Mouse (Mus musculus) layer of hippocampus, postnatal 25 days (tissue): ENCODE measurements around the gene Mttp. TPM values are rescaled to one million over a fixed set of nuclear protein-coding genes. Genes with fewer than 3 reads are reported as not detected.
"Not testable (repeated sequence)": the region's sequence is repeated elsewhere in the genome, so short reads cannot be mapped to it uniquely, and the experiment has no call there.

Experiments used
- DNase-seq, 2 experiments: peaks; one replicate each; pipeline ENCODE4 v3.0.0; 2022; ENCODE audit warnings: mixed read lengths in 2 of 2, low spot score in 1 of 2; ENCODE audit errors: extremely low spot score in 1 of 2
- total RNA-seq, 2 experiments: library from RNA; stranded (reverse); gene quantifications; 2 replicates each; pipeline ENCODE4 v1.2.3; 2021

Mttp gene
- total RNA-seq, 2 experiments from 2014 or later, result 5.3 to 5.8 TPM

DNA sequence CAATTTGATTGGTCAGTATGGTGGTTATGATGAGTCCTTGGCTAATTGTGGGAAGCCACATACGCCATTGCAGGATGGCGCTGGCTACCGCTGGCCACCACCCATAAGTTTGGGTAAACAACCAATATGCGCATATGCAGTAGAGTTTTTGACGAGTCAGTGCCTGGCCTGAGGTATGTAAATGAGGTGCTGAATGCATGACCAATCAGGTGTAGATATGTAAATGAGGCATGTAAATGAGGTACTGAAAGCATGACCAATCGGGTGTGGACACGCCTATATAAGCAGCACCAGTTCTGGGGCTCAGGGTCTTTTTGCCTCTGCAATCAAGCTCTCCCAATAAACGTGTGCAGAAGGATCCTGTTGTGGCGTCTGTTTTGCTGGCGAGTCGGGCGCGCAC, 6.6 kb downstream of the Mttp start:
- DNase-seq, result not testable (repeated sequence)

DNA sequence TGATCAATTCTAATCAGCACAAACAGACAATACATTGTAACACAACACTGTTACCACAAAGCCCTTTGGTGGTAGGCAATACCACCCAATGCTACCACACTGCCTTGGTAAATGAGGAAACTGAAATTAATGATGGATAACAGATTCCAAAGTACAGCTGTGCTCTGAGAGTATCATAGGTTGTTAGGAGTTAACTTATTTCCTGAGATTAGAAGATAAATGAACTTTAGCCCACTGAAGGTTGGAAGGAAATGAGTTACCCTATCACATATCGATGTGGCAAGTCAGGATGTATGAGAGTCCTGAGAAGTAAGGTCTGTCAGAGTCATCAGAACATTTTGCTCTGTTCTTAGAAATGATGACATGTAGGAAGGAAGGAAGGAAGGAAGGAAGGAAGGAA, 10.2 kb downstream of the Mttp start:
- DNase-seq, result no peak

DNA sequence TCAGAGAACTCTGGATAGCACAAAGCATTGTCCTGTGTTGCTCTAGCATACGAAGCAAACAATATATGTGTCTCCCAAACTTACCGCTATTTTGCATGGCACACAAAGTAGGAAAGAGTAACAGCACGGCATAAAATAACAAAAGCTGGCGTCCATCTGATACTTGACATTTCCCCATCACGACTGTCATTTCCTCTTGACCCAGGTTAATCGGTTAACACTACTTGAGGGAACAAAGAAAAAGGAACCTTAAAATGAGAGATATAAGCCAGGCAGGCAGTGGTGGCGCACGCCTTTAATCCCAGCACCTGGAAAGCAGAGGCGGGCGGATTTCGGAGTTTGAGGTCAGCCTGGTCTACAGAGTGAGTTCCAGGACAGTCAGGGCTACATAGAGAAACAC, 10.9 kb downstream of the Mttp start:
- no peak for DNase-seq

DNA sequence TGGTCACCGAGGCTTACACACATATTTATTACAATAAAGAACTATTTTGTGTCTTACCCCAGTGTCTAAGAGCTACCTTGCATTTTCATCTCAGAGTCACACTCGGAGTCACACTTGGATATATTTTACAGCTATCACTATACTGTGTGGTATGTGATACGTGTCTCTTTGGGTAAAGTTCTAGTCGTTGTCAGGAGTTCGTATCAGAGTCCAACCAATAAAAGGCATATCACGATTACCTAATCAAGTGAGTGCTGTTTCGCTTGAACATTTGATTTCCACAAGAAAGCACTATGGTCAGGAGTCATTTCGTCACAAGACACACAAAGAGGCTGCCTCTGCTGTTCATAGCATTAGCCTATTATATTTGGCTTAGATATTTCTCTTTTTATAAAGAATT, 11.3 kb downstream of the Mttp start:
- no peak for DNase-seq

DNA sequence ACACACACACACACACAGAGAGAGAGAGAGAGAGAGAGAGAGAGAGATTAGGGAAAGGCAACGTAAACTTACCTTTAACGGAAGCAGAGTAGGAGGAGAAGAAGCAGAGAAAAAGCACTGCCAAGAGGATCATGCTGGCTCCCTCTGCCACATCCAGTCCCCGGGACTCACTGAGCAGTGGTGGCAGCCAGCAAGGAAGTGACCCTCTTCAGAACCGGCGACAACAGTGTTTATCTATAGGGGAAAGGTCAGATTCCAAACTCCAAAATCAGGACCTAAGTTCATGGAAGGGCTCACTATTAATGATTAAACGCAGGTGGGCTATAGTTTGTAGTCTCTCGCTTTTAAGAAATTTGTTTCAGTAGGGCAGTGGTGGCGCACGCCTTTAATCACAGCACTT, 13.6 kb downstream of the Mttp start:
- no peak for DNase-seq

DNA sequence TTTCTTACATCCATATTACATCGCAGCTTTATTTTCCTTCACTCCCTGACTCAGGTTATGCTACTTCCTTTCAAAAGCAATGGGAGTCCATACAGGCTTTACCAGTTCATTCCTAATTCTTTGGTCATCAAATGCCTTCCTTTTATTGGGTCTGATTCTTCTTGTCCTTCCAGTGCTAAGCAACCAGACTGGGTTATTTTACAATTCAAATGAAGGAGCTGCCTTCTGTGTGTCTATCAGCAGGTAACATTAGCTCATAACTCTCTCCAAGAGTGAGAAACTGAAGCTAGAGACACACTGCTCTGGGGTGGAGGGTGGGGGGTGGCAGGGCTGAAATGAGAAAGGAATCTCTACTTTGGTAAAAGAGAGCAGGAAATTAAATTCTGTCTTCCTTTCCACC, 14.1 kb downstream of the Mttp start:
- DNase-seq, result no peak

DNA sequence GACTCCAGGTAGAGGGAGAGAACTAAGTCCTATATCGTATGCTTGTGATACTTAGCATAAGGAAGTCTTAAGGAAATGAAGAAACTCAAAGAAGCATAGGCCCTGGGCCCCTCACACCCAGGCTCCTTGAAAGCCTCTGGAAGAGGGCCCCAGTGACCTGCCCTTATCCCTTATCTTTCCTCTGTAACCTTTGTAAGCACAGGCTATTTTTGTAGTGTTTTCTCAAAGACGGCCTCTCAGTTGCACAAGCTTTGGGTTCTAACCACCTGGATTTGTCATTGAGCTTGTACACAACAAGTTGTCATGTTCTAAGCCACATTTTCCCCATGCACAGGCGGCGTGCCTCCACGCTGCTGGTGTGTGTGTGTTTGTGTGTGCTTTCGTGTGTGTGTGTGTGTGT, 15.7 kb downstream of the Mttp start:
- DNase-seq, result no peak

DNA sequence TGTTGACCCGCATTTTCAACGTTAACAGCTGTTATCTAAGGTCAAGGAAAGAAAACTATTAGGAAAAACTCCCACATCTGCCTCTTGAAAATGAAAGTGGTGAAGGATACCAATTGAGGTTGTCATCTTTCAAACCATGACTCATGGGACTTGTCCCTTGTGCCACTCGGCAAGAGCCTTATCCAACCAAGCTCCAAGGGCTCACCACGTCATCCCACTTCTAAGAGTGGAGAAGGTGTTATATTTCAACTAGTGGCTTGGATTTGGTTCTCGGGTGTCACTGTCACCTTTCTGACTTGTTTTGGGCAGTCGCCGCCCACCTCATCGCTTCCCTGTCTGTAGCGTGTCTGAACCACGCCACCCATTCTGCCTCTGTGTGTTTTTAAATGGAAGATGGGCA, 20.9 kb downstream of the Mttp start:
- DNase-seq, result no peak

DNA sequence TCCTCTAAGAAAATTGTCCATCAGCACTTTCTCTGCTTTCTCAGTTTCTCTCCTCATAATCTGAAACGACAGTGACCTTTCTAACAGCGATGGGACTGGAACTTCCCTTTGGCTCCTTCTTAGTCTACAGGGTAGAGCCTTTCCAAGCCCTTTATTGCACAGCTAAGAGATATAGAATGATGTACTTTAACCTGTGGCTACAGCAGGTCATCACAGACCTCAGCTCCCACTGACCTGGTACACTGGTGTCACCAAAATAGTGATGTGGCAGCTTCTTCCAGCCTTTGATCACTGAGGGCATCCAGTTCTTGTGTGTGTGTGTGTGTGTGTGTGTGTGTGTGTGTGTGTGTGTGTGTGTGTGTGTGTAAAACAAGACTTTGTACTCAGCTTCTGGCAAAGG, 23.3 kb downstream of the Mttp start:
- DNase-seq, result no peak

DNA sequence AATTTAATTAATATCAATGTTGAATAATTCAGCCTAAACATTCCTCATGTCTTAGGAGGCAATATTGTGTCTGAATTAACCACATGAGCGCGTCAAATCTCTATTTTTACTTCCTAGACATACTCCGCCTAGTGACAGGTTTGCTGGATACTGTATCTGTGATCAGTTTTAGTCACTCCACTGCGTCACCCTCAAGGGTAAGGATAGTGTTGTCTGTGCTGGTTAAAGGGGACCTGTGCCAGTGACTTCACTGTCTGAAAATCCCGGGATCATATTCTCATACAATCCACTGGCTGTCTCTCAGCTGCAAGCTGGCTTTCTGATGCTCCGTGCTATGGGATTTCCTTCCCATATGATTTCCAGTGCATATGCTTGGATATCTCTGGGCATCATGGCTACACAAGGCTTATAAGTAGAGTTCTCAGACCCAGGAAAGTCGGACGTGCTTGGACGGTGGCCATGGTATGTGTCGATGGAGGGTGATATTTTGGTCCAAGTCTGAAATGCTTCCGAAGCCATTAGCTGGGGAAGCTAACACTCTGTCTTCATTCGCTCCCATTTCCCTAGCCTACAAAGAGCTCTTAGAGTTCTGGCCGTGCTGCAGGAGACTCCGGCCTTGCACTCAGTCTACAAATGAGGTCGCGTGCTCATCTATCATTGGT, 25.2 kb downstream of the Mttp start:
- DNase-seq, result no peak

DNA sequence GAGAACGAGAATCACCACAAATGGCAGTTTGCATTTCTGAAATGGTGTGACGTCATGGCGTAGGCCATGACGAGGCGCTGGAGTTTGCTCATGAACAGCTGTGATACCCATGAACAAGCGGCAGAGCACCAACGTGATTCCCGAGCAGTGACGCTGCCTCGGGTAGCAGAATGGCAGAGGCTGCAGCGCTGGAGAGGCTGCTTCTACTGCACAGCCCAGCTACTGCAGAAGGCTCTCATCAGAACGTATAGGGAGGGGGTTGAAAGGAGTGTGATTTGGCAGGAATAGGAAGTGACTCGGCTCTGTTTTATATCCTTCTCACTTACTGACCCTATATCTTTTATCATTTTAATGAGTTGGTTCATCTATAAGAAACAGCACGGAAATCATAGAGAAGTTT, 25.9 kb downstream of the Mttp start:
- no peak for DNase-seq

DNA sequence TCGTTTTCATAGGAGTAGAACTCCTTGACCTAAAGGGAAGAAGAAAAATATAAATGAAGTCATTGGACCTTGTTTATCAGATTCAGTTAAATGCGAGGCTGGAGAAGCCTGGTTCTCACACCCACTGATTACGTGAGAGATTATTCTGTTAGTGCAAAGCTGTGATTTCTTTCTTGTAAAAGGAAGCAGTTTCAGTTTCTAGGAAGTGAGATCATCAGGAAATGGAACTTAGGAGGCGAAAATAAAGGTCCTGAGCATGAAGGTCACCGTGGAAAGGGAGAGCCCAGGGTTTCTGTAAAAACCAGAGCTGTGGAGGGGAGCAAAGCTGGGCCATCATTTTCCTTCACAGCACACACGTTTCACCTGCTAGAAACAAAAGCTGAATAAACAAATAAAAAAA, 26.4 kb downstream of the Mttp start:
- DNase-seq, result no peak

DNA sequence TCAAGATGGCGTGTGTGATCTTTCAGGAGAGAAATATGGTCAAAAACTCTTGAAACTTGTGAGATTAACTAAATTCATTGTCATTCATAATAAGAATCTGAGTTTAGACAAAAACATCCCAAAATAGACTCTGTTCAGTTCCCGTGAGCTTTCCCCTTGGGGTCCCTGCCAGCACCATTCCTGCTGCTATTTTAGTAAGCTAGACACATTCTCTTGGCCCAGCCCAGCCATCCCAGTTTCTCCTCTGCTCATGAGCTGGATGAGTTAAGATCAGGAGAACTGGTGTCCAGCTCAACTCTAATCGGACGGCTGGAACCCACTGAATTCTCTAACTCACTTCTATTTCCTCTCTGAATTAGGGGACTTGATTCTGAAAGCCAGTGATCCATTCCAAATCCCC, 27.9 kb downstream of the Mttp start:
- no peak for DNase-seq

DNA sequence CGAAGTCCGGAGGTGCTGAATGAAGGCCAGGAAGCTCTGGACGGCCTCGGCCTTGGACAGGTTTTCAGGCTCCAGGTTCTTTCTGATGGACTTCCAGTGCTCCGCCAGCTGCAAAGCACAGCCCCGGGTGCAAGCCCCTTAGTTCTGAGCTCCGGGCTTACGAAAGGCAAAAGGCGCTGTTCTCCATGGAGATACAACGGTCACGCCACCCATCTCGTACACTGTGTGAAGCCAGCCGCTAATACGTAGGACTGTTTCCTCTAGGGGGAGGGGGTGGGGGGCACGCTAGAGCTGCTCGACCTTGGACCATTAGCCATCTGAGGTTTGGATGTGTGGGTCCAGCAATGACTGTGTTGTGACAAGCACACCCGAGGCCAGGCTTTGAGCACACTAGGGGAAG, 30.7 kb downstream of the Mttp start:
- DNase-seq, result no peak

DNA sequence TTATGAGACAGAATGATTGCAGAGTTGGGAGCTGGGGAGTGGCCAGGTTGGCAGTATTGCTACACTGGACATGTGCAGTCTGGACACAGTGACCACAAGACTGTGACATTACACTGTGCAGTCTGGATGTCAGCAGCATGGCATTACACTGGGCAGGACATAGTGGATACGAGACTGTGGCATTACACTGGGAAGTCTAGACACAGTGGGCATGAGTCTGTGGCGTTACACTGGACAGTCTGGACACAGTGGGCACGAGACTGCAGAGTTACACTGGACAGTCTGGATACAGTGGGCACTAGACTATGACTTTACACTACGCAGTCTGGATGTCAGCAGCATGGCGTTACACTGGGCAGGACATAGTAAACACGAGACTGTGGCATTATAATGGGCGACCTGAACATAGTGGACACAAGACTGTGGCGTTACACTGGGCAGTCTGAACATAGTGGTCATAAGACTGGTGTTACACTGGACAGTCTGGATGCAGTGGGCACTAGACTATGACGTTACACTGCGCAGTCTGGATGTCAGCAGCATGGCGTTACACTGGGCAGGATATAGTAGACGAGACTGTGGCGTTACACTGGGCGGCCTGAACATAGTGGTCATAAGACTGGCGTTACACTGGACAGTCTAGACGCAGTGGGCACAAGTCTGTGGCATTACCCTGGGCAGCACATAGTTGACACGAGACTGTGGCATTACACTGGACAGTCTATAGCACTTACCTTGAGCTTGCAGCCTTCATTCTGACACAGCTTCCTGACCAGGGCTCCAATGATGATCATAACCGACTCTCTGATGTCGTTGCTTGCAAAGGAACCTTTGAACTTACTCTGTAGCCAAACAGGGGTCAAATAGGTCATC, 33.6 kb downstream of the Mttp start:
- DNase-seq, result no peak

DNA sequence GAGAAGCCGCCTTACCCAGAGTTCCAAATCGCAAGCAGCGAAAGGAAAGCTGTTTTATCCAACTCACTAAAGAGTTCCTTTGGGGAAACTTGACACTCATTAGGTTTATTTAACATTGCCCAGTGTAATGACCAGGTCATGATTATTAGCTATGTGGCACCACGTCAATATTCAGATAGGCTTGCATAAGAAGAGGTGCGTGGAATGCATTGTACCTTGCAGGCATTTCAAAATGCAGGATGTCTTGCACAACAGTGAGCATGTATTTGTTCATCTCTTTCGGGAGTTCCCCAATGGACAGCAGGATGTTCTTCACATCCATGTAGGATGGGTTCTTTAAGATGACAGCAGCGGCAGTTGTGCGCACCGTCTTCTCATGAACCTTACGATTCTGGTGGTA, 37.9 kb downstream of the Mttp start:
- no peak for DNase-seq

DNA sequence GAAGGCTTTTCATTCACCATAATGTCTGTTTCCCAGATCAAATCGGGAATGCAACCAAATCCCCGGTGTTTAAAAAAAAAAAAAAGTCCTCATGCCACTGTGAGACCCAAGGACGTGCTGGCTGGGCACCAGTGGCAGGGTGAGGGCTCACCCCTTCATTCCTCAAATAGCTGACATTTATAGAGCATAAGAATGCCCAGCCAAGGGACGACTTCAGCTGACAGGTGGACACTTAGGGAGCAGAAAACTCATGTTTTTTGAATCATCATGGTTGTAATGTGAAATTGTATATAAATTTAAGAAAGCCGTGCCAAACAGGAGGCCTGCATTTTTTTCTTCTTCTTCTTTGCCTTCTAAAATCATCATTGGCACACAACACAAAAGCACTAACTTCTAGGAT, 39.7 kb downstream of the Mttp start:
- no peak for DNase-seq

DNA sequence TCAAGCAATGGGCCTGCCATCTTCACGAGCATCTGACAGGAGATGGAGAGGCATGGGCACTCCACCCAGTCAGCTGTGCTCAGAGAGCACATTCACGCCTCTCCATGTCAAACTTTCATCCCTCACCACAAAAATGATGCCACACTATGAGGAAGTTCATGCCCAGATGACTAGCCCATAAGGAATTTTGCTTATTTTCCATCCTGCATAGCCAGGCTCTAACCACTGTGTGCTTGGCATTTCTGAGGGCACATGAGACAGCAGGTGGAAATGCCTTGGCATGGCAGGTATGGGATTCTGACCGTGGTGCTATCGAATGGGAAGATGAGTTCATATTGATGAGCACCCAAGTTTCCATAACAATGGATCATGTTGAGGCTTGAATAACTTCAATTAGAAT, 41.1 kb downstream of the Mttp start:
- DNase-seq, result no peak

DNA sequence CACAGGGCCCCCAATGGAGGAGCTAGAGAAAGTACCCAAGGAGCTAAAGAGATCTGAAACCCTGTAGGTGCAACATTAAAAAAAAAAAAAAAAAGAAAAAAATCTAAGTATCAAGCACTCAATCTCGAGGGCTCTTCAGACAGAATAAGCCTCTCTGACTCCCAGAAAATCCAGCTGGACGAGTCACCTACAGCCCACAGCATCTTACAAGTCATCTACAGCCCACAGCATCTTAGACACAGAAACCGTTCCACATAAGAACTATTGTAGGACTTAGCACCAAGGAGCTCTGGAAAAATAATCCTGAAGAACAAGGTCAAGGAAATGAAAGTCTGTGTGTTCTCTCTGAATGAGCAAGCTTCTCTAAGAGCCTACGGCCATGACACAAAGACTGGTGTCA, 42.8 kb downstream of the Mttp start:
- DNase-seq, result no peak

DNA sequence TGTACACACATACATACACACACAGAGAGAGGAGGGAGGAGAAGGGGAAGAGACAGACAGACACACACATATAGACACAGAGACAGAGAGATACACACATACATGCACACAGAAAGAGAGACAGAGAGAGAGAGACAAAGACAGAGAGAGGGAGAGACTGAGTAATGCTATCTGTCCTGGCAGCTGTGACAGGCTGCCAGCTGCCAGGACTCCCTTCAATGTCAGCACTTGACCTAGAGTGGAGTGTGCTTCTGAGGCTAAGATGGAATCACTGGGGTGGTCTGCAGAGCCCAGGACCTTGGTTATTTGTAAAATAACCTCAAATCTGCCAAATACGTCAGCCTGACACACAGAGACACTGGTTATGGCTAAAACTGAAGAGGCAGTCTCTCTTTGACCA, 47.0 kb downstream of the Mttp start:
- DNase-seq, result no peak

DNA sequence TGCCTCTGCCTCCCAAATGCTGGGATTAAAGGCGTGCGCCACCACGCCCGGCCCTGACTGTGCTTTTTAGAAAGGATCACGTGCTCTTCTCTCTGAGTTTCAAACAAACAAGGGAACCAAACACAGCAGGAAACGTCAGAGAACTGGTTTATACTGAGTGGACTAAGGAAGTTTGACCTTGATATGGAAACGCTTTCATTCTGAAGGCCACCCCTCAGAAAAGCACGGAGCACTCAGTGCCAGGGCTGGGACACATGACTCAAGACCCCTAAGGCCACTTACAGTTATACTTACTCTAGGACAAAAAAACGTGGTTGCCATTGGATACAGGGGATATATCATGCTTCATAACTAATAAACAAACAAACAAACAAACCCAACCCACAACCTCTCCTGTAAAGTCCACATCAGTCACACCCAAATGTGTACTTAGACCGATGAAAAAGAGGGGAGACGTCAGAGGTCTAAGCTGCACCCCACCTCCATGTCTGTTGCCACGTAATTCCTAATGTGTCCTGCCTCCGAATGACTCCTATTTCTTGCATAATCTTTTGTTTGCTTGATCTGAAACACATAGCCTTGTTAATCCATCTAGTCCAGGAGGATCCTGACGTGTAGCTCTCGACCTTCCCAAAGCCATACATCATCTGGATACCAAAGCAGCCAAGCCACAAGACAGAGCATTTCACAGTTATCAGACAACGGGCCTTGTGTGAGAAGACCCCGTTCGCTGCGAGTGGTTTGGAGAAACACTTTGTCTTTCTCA, 48.3 kb downstream of the Mttp start:
- DNase-seq, result no peak
